Mouse (Mus musculus): ENCODE data around the gene Kbtbd12.

Kbtbd12 gene

DNA sequence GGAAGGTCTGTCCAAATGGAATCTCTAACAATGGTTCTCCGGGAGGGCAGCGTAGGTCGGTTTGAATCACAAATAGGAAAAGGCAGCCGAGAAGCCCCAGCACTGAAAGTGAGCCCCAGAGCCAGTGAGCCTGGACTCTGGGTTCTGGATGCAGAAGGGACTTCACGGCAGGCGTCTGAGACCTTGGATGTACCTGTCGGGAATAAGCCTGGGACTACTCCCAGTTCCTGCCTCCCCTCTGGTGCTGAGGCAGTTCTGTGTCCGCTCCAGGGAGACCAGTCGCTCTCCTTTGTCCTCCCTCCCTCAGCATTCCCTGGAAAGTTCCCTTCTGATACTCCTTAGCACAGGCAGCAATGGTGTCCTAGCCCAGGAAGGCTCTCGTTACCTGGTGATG is 92.4 kb downstream of the Kbtbd12 start:
- no peak for DNase-seq

DNA sequence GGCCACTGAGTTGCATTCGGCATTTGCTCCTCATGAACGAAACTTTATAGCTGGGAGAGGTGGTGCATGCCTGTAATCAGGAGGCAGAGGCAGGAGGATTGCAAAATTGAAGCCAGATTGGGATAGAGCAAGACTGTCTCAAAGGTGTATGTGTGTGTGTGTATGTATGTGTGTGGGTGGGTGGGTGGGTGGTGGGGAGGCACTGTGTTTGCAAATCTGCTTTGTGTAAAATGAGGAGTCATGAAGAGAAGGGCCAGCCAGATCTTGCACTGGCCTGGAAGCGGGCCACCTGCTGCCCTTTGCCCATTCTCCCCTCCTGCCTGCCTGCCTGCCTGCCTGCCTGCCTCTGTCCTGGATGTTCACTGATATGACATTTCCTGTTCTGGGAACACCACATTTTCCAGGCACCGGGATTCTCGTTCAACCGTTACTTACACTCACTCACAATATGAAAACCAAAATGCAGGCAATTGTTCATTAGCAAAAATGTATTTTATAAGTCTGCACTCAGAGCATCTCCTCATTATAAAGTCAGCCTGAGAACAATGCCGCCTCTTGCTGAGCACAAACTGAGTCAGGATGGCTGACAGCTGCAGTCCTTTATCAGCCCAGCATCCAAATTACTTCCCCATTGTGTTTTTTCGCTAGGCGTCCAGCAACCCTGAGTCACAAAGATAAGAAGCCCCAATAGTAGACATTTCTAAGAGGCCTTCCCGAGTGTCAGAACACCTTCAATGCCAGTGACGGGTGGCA is 92.9 kb downstream of the Kbtbd12 start:
- DNase-seq, result no peak

DNA sequence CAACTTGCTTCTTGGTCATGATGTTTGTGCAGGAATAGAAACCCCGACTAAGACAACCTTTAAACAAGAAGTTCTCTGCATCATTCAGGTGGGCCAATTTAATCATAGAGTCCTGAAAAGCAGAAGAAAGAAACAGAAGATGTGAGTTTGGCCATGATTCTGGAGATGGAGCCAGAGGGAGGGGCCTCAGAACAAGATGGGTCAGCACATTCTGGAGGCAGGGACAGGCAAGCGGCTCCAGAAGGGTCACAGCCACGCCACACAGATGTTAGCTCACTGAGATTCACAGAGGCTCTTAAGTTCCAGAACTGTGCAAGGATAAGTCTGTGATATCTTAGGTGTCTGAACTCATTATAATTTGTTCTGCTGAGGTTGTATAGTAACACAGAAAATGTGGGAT is 93.5 kb downstream of the Kbtbd12 start:
- no peak for DNase-seq

DNA sequence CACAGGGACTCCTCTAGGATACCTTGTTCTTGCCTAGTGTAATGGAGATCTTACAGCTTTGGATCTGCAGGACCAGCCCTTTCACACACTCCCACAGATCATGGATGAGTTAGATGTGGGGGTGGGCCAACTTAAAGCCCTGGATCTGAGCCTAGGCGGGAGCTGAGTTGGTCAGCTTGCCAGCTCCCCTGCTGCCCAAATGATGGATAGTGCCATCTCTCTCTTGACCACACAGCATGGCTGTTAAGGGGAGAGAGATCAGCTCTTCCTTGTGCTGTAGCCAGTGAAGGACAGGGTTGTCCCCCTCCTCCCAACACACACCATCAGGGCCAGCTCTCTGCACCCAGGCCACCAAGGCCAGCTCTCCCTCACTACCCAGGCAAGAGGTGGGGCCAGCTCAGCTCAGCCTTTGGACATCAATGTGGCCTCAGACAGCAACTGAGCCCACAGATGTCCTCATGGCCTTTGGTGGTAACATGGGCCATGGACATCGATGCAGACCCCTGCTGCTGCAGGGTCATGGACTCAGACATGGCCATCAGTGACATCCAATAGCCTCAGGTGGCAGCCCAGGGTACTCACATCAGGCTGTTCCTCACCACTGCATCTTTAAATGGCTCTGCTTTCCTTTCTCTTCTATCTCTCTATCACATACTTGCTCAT is 97.5 kb downstream of the Kbtbd12 start:
- DNase-seq, result no peak

DNA sequence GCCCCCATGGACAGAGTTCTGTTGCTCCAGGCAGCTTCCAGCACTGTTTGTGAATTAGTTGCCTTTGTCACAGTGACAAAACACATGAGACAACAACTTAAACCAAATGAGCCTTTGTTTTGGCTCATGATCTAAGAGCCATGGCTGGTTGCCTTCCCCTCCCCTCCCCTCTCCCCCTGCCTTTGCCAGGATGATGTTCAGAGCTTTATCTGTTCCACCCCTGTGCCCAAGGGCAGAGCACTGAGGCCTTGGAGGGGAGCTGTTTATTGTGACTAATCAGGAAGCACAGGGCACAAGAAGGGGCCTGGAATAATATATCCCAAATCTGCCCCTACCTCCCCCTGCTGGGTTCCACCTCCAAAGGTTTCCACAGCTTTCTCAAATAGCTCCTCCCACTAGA is 107.4 kb downstream of the Kbtbd12 start:
- no peak for DNase-seq

- no peak for DNase-seq
Observed at GRCm38 (mm10) chr6:88524056-88524455, 113.7 kb downstream of the Kbtbd12 start.

GRCm38 (mm10) chr6:88523451-88523850 is 114.3 kb downstream of the Kbtbd12 start:
- no peak for DNase-seq

- no peak for DNase-seq
Observed at GRCm38 (mm10) chr6:88523043-88523442, 114.7 kb downstream of the Kbtbd12 start.

DNA sequence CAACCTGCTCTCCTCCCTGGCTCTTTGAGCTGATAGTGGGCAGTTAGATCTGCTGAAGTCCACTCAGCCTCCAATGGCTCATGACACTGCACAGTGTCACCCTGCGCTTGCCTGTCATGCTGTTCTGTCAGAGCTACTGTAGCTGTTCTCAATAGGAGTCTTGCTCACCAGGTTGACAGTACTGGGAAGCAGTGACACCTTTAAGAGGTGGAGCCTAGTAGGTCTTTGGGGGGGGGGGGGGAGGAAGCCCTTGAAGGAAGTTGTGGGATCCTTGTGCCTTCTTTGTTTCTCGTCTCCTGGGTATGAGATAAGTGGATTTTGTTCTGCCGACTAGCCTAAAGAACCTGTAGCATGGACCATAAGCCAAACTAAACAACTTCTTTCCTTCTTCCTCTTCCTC is 115.1 kb downstream of the Kbtbd12 start:
- DNase-seq, result no peak

GRCm38 (mm10) chr6:88521821-88522220 is 115.9 kb downstream of the Kbtbd12 start:
- DNase-seq, result no peak

DNA sequence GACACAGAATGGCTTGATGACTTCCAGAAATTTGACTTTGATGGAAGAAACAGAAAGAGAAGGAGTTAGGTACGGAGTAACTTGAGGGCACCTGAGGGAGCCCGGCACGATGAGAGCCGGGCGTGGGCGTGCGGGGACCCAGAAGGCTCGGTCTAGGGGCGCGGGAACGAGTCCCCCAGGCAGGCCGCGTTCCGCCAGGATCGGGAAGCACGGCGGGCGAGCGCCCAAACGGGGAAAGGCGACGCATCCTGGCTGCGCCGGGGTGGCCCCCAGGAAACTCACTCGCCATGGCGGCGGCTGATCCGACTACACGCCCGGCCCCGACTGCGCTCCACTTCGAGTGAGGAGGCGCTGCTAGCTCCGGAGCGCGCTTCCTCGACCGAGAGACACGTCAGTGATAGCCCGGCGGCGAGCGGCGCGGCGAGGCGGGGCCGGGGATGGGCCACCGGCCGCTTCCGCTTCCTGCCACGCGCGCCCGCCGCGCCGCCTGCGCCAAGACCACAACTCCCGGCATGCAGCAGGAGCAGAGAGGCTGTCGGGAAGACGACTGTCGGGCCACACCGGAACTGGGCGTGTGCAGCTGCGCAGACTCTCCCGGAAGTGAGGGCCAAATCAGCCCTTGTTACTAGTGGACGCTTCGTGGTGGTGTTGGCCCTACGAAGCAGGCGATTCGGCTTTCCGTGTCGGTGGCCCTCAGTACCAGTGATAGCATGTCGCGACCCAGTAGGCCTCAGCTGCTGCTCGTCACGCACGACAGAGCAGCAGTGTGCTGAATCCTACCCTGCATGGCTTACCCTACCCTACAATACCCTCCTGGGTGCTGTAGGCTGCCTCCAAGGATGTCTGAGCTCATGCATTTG is 119.1 kb downstream of the Kbtbd12 start, which contains the start of gene Sec61a1:
Gene Sec61a1 (minus strand): TSS at position 502 of the 860 bp plus-strand sequence.
- DNase-seq, result peak; percentile 97

GRCm38 (mm10) chr6:88517701-88518403 is 119.9 kb downstream of the Kbtbd12 start:
- DNase-seq, result no peak

GRCm38 (mm10) chr6:88516667-88517066 is 121.1 kb downstream of the Kbtbd12 start:
- no peak for DNase-seq

GRCm38 (mm10) chr6:88515971-88516370 is 121.8 kb downstream of the Kbtbd12 start:
- no peak for DNase-seq

GRCm38 (mm10) chr6:88514546-88514945 is 123.2 kb downstream of the Kbtbd12 start:
- no peak for DNase-seq

DNA sequence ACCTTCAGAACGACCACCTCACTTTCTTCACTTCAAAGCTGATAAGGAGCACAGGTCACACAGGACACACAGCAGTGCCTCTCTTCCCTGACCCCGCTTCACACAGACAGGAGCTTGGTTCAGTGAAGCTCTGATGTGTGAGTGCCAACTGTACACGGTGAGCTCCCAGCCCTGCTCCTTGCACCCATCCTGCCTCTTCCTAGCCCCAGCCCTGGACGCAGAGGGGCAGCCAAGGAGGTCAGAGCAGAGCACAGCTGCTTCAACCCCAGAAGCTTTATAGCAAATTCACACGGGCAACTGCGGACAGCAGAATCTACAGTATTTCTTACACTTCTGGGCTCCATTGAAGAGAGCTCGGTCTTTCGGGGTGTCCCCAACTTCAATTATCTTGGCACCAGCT is 123.8 kb downstream of the Kbtbd12 start:
- DNase-seq, result no peak

DNA sequence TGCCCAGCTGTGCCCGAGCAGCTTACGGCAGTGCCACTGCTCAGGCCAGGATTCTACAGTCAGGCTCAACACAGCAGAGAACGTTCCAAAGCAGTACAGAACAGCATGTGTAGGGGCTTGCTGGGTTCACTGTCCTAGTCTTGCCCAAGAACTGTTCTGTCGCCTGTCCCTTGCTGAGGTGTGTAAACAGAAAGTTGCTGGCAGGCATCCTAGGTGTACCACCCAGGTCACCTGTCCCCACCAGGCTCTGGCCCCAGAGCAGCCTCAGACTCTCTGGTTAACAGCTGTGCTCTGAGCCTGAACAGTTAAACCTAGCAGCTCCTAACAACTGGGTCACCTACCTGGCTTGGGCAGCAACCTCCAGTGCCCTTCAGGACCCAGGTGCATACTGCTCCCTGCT is 134.7 kb downstream of the Kbtbd12 start:
- no peak for DNase-seq

DNA sequence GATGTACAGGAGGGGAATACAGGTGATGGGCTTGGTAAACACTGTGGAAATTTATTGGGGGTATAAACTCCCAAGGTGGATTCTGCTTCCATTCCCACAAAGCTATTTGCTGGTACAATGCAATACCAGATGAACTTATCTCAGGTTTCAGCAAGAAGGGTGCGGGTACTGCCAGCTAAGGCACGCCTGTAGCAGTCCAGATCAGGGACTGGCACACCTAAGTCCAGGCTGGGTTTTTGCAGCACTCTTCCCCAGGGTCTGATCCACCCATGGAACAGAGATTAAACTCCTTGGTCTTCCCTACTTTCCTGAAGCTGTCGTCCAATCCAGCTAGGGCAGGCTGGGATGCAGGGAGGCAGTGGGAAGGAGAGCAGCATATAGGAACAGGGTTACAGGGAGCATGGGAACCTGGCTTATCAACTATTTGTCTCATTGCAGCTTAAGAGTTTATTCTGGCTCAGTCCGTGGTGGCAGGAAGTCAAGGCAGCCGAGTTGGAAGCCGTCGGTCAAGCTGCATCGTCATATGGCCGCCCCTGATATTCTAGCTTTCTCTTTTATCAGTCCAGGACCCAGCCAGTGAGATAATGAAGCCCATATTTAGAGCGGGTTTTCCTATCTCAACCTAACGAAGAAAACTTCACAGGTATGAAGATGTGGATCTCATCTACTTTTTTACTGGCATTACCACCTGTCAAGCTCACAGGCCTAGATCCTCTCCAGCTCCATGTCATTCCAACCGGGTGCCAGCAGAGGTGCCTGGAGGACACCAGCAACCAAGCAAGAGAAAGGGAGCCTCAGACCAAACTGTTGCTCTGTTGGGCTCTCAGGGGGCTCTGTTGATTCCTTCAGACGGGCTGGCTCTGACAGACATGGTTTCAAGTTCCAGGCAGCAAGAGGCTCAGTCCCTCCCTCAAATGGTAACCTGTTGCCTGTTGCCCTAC is 135.4 kb downstream of the Kbtbd12 start:
- no peak for DNase-seq

GRCm38 (mm10) chr6:88500405-88500767 is 137.4 kb downstream of the Kbtbd12 start:
- DNase-seq, result no peak

GRCm38 (mm10) chr6:88499481-88500404 is 138.0 kb downstream of the Kbtbd12 start:
- peak; percentile 57 for DNase-seq

Data from lung, postnatal 36 days (tissue).